Mouse (Mus musculus) limb, embryonic 15.5 days (tissue): ENCODE data around the gene Trpv2. TPM values are rescaled to one million over a fixed set of nuclear protein-coding genes. Genes with fewer than 3 reads are reported as not detected.

Experiments
- ATAC-seq: fragments of 200-750 bp; cut with Nextera tagmentation; 2 replicates; pipeline ENCODE4 v1.8.0; 2017; ENCODE audit warnings: low read depth, moderate TSS enrichment; ENCODE audit not compliant: insufficient number of reproducible peaks, low FRiP score, low TSS enrichment
- H3K27ac ChIP-seq: fragments of 300-500 bp; sonication (generic); 2 replicates; pipeline ENCODE4 v1.5.1; 2015; ENCODE audit warnings: moderate library complexity, mild to moderate bottlenecking, inconsistent platforms
- H3K27me3 ChIP-seq: fragments of 300-500 bp; sonication (generic); 2 replicates; pipeline ENCODE4 v1.6.1; 2015; ENCODE audit warnings: inconsistent platforms
- H3K36me3 ChIP-seq: fragments of 300-500 bp; sonication (generic); 2 replicates; pipeline ENCODE4 v1.6.1; 2015; ENCODE audit warnings: inconsistent platforms
- H3K4me1 ChIP-seq: fragments of 300-500 bp; sonication (generic); 2 replicates; pipeline ENCODE4 v1.6.1; 2015; ENCODE audit warnings: inconsistent platforms
- H3K4me2 ChIP-seq: fragments of 300-500 bp; sonication (generic); 2 replicates; pipeline ENCODE4 v1.6.1; 2015; ENCODE audit warnings: mild to moderate bottlenecking, inconsistent platforms
- H3K4me3 ChIP-seq: fragments of 300-500 bp; sonication (generic); 2 replicates; pipeline ENCODE4 v1.5.1; 2015; ENCODE audit warnings: mild to moderate bottlenecking, inconsistent platforms
- H3K9ac ChIP-seq: fragments of 300-500 bp; sonication (generic); 2 replicates; pipeline ENCODE4 v1.6.1; 2015; ENCODE audit warnings: inconsistent platforms
- H3K9me3 ChIP-seq: fragments of 300-500 bp; sonication (generic); 2 replicates; pipeline ENCODE4 v1.6.1; 2016; ENCODE audit warnings: inconsistent platforms
- WGBS: fragments of 180-500 bp; shearing (Covaris S2); methylation state at CpG from one replicate; pipeline ENCODE4 v1.1.7; 2015; 5-methylcytosine and 5-hydroxymethylcytosine counted together
- polyA plus RNA-seq: library from polyadenylated mRNA; unstranded; fragments of >200 nt; fragmentation: Nextera tagmentation; extraction: Ambion mirVana; gene quantifications from 2 replicates; pipeline ENCODE4 v1.2.1, GENCODE M21; 2015

Gene Trpv2
- polyA plus RNA-seq, 1 experiment from 2014 or later: 4.1 TPM

GRCm38 (mm10) chr11:62606299-62607169 lies 32.2 kb downstream of the Trpv2 start:
- Histone ChIP-seq H3K4me2 (no peak overlapping the region), H3K27ac (peak overlapping the region; percentile 30; the same call in 1 of the 2 replicates), H3K9me3 (no peaks in the 10 kb centered on the region), H3K4me3 (no peak overlapping the region), H3K36me3 (peaks cover 59% of the 10 kb centered on the region), H3K4me1 (peaks cover 37% of the 10 kb centered on the region), H3K27me3 (no peaks in the 10 kb centered on the region), H3K9ac (no peak overlapping the region)
- no peak for ATAC-seq
- 56% methylated on average over 10 of the region's 10 CpGs for WGBS

GRCm38 (mm10) chr11:62607170-62607951 lies 33.1 kb downstream of the Trpv2 start:
- peaks cover 32% of the 10 kb centered on the region for H3K4me1 ChIP-seq
- no peaks in the 10 kb centered on the region for H3K9me3 ChIP-seq
- H3K4me3 ChIP-seq: no peak overlapping the region
- no peak overlapping the region for H3K9ac ChIP-seq
- no peaks in the 10 kb centered on the region for H3K27me3 ChIP-seq
- peaks cover 59% of the 10 kb centered on the region for H3K36me3 ChIP-seq
- WGBS: 63% methylated on average over 10 of the region's 10 CpGs
- no peak for ATAC-seq
- H3K4me2 ChIP-seq: no peak overlapping the region
- peak overlapping the region; percentile 30; the same call in 1 of the 2 replicates for H3K27ac ChIP-seq

GRCm38 (mm10) chr11:62607952-62608201 lies 33.6 kb downstream of the Trpv2 start:
- Histone ChIP-seq H3K4me2 (no peak overlapping the region), H3K9me3 (no peaks in the 10 kb centered on the region), H3K36me3 (peaks cover 59% of the 10 kb centered on the region), H3K4me1 (peaks cover 32% of the 10 kb centered on the region), H3K27me3 (no peaks in the 10 kb centered on the region), H3K9ac (no peak overlapping the region), H3K27ac (no peak overlapping the region), H3K4me3 (no peak overlapping the region)
- 87% methylated on average over 1 of the region's 1 CpGs for WGBS
- no peak for ATAC-seq

GRCm38 (mm10) chr11:62608826-62609675 lies 34.8 kb downstream of the Trpv2 start:
- Histone ChIP-seq H3K9me3 (no peaks in the 10 kb centered on the region), H3K27ac (no peak overlapping the region), H3K4me2 (no peak overlapping the region), H3K36me3 (peaks cover 57% of the 10 kb centered on the region), H3K4me1 (peaks cover 38% of the 10 kb centered on the region), H3K4me3 (no peak overlapping the region), H3K27me3 (no peaks in the 10 kb centered on the region), H3K9ac (no peak overlapping the region)
- ATAC-seq: no peak
- 69% methylated on average over 10 of the region's 10 CpGs for WGBS

- ATAC-seq: no peak
- no peak overlapping the region for H3K27ac ChIP-seq
- no peak overlapping the region for H3K4me3 ChIP-seq
- H3K4me1 ChIP-seq: peaks cover 30% of the 10 kb centered on the region
- 79% methylated on average over 6 of the region's 6 CpGs for WGBS
- H3K4me2 ChIP-seq: no peak overlapping the region
- H3K9ac ChIP-seq: no peak overlapping the region
- peaks cover 44% of the 10 kb centered on the region for H3K36me3 ChIP-seq
- no peaks in the 10 kb centered on the region for H3K27me3 ChIP-seq
- no peaks in the 10 kb centered on the region for H3K9me3 ChIP-seq
Measured at GRCm38 (mm10) chr11:62610304-62610703, 36.0 kb downstream of the Trpv2 start.

GRCm38 (mm10) chr11:62612604-62613003 lies 38.3 kb downstream of the Trpv2 start:
- H3K27ac ChIP-seq: no peak overlapping the region
- peaks cover 35% of the 10 kb centered on the region for H3K36me3 ChIP-seq
- ATAC-seq: no peak
- H3K9ac ChIP-seq: no peak overlapping the region
- no peak overlapping the region for H3K4me2 ChIP-seq
- H3K4me3 ChIP-seq: no peak overlapping the region
- no peaks in the 10 kb centered on the region for H3K27me3 ChIP-seq
- H3K9me3 ChIP-seq: no peaks in the 10 kb centered on the region
- 87% methylated on average over 10 of the region's 10 CpGs for WGBS
- peaks cover 13% of the 10 kb centered on the region for H3K4me1 ChIP-seq

- peak overlapping the region; percentile 69 for H3K27ac ChIP-seq
- no peaks in the 10 kb centered on the region for H3K9me3 ChIP-seq
- peak; percentile 85 for ATAC-seq
- peaks cover 13% of the 10 kb centered on the region for H3K4me1 ChIP-seq
- H3K9ac ChIP-seq: no peak overlapping the region
- H3K36me3 ChIP-seq: peaks cover 30% of the 10 kb centered on the region
- WGBS: 15% methylated on average over 19 of the region's 19 CpGs
- no peaks in the 10 kb centered on the region for H3K27me3 ChIP-seq
- H3K4me2 ChIP-seq: peak overlapping the region; percentile 34
- H3K4me3 ChIP-seq: peak overlapping the region; percentile 19; the same call in 1 of the 2 replicates
Measured at GRCm38 (mm10) chr11:62613657-62614365, 39.5 kb downstream of the Trpv2 start.

- no peak for ATAC-seq
- Histone ChIP-seq H3K9ac (no peak overlapping the region), H3K4me3 (no peak overlapping the region), H3K36me3 (peaks cover 30% of the 10 kb centered on the region), H3K9me3 (no peaks in the 10 kb centered on the region), H3K27ac (no peak overlapping the region), H3K4me1 (peaks cover 13% of the 10 kb centered on the region), H3K27me3 (no peaks in the 10 kb centered on the region), H3K4me2 (no peak overlapping the region)
- 81% methylated on average over 8 of the region's 8 CpGs for WGBS
Measured at GRCm38 (mm10) chr11:62614876-62615410, 40.7 kb downstream of the Trpv2 start.

GRCm38 (mm10) chr11:62615456-62615855 lies 41.2 kb downstream of the Trpv2 start:
- Histone ChIP-seq H3K4me3 (no peak overlapping the region), H3K36me3 (peaks cover 31% of the 10 kb centered on the region), H3K27ac (no peak overlapping the region), H3K9ac (no peak overlapping the region), H3K4me1 (peaks cover 13% of the 10 kb centered on the region), H3K4me2 (no peak overlapping the region), H3K27me3 (no peaks in the 10 kb centered on the region), H3K9me3 (no peaks in the 10 kb centered on the region)
- 87% methylated on average over 4 of the region's 4 CpGs for WGBS
- no peak for ATAC-seq

GRCm38 (mm10) chr11:62621079-62621478 lies 46.8 kb downstream of the Trpv2 start:
- Histone ChIP-seq H3K4me3 (no peak overlapping the region), H3K4me1 (peaks cover 20% of the 10 kb centered on the region), H3K4me2 (no peak overlapping the region), H3K27me3 (no peaks in the 10 kb centered on the region), H3K9ac (no peak overlapping the region), H3K36me3 (peaks cover 28% of the 10 kb centered on the region), H3K27ac (no peak overlapping the region), H3K9me3 (no peaks in the 10 kb centered on the region)
- 90% methylated on average over 8 of the region's 8 CpGs for WGBS
- ATAC-seq: no peak
